Mouse (Mus musculus): ENCODE measurements at regions not wholly inside any gene's neighbourhood (a gene's known extent, or its start where the extent isn't known, plus 50 kb on each side); places are given as distances from the start of the nearest gene placed in this dataset.
A peak's percentile ranks its signal among the peaks of the same experiment; 100 is the strongest.

DNA sequence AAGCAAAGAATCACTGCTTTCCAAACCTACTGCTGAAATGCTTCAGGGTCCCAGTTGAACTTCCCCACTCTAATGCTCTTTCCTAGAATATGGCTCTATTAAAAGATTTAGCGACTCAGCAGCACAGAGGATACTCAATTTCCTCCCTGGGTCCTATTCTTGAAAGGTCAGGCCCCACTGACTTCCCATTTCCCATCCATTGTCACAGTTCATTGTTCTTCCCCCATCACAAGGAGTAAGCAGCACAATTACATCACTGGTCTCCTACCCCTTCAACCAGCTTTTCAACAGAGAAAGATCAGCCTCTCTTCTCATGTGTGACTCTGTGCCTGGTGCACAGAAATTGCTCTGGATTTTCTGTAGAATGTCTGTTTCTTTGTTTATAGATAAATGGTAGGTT is 344.5 kb downstream of the Gsdmc2 start:
- 62% methylated on average over 1 of the region's 1 CpGs for WGBS
- ATAC-seq (ENCODE audit: insufficient read depth, low FRiP score, low read depth): no peak
- H3K9me3 ChIP-seq: no peaks in the 10 kb centered on the region

DNA sequence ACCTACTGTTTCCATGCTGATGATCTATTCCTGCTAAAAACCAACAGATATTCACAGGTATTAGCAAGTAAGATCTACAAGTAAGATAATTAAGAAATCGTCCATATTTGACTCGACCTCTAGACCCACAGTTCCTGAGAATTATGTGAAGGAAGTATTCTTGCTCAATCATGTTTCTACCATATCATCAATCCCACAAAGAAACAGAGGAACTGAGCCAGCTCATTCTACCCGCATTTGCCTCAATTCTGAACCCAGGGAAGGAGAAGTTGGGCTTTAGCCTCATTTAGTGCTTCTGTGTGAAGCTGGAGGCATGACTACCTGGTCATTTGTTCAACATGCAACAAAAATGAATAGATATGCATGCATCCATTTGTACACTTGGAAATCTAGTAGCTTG is 346.5 kb downstream of the Gsdmc2 start:
- 80% methylated on average over 3 of the region's 3 CpGs for WGBS
- no peak for ATAC-seq (ENCODE audit: insufficient read depth, low FRiP score, low read depth)
- H3K27ac ChIP-seq: no peak overlapping the region

More for the DNA sequence above, 344.5 kb downstream of the Gsdmc2 start:
- Histone ChIP-seq H3K4me3 (replicated peaks) (no peak overlapping the region), H3K36me3 (no peaks in the 10 kb centered on the region), H3K4me1 (no peaks in the 10 kb centered on the region), H3K4me2 (no peak overlapping the region), H3K27ac (no peak overlapping the region), H3K27me3 (replicated peaks) (no peaks in the 10 kb centered on the region), H3K9ac (no peak overlapping the region)

DNA sequence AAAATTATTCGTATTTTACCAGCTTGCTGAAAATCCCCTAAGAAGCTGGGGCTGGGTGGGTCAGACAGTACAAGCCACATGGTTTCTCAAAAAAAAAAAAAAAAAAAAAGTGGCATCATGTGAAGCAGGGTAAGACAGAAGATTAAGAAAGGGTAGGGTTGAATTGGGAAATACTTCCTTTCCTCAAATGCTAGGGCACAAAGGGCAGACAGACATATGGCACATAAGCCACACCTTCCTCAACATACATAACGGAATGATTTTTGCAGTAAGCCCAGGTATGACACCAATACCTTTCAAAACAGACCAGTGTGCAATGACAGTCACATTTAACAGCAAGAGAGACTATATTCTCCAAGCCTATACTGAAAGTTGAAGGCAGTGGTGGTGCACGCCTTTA is 347.8 kb downstream of the Gsdmc2 start:
- 88% methylated on average over 3 of the region's 3 CpGs for WGBS

More for the DNA sequence above, 346.5 kb downstream of the Gsdmc2 start:
- H3K4me2 ChIP-seq: no peak overlapping the region
- no peak overlapping the region for H3K4me3 ChIP-seq (replicated peaks)
- no peaks in the 10 kb centered on the region for H3K27me3 ChIP-seq (replicated peaks)
- H3K36me3 ChIP-seq: no peaks in the 10 kb centered on the region
- H3K9ac ChIP-seq: no peak overlapping the region
- no peaks in the 10 kb centered on the region for H3K4me1 ChIP-seq
- no peaks in the 10 kb centered on the region for H3K9me3 ChIP-seq

DNA sequence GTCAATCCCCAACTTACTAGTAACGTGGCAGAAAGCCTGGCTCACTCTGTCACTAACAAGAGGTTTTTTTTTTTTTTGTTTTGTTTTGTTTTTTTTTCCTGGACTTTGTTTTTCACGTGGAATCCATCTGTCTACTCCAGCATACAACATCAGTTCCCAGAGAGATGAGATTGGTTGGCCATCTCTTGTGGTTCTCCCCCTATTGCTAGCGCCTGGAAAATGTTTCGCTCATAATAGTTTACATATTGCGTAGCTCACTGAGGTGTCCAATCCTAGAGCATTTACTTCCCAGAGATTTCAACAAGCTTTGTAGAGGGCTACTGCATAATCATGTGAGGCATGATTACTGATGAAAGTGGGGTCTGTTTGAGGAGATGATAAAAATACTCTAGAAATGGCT is 360.1 kb downstream of the Gsdmc2 start:
- H3K9ac ChIP-seq: no peak overlapping the region
- H3K36me3 ChIP-seq: no peaks in the 10 kb centered on the region
- peak overlapping the region; percentile 55 for H3K27ac ChIP-seq
- no peaks in the 10 kb centered on the region for H3K27me3 ChIP-seq (replicated peaks)
- WGBS: 45% methylated on average over 5 of the region's 5 CpGs
- ATAC-seq (ENCODE audit: insufficient read depth, low FRiP score, low read depth): no peak; the same call in 1 of the 2 replicates
- H3K4me1 ChIP-seq: no peaks in the 10 kb centered on the region
- H3K9me3 ChIP-seq: no peaks in the 10 kb centered on the region
- H3K4me2 ChIP-seq: no peak overlapping the region
- no peak overlapping the region for H3K4me3 ChIP-seq (replicated peaks)

More for the DNA sequence above, 347.8 kb downstream of the Gsdmc2 start:
- Histone ChIP-seq H3K4me3 (replicated peaks) (no peak overlapping the region), H3K4me1 (no peaks in the 10 kb centered on the region), H3K4me2 (no peak overlapping the region), H3K9me3 (no peaks in the 10 kb centered on the region), H3K9ac (no peak overlapping the region), H3K27ac (no peak overlapping the region), H3K36me3 (no peaks in the 10 kb centered on the region), H3K27me3 (replicated peaks) (no peaks in the 10 kb centered on the region)
- no peak for ATAC-seq (ENCODE audit: insufficient read depth, low FRiP score, low read depth)

DNA sequence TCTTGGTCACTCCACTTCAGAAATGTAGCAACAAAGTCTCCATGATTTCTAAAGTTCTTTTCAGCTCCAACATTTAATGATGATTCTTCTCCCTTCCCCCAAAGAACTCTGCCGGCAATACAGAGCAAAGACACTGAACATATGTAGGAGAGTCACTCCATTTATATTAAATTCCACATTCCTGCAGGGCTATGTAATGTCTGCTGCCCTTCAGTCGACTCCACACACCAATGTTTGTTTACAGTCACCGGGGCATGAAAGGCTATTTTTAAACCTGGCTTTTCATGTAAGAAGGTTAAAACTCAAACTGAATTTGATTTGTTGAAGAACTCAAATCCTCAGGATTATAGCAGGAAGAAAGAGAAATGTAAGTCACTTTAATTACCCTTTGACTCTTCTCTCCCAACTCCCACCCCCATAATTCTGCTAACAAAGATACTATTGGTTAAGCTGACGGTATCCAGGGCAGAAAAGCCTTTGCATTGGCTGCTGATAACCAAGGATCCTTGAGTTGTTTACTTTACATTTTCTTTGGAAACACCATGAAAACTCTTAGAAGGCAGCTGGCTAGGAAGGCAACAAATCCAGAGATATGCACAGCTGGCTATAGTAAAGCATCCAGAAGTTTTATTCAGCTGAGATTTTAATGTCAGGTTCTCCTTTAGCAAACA is 360.6 kb downstream of the Gsdmc2 start:
- Histone ChIP-seq H3K27me3 (replicated peaks) (no peaks in the 10 kb centered on the region), H3K9me3 (no peaks in the 10 kb centered on the region), H3K27ac (peak overlapping the region; percentile 55), H3K4me2 (no peak overlapping the region), H3K4me1 (no peaks in the 10 kb centered on the region), H3K9ac (no peak overlapping the region), H3K4me3 (replicated peaks) (no peak overlapping the region), H3K36me3 (no peaks in the 10 kb centered on the region)
- WGBS: 4% methylated on average over 4 of the region's 4 CpGs
- ATAC-seq (ENCODE audit: insufficient read depth, low FRiP score, low read depth): peak; percentile 65; the same call in 1 of the 2 replicates

DNA sequence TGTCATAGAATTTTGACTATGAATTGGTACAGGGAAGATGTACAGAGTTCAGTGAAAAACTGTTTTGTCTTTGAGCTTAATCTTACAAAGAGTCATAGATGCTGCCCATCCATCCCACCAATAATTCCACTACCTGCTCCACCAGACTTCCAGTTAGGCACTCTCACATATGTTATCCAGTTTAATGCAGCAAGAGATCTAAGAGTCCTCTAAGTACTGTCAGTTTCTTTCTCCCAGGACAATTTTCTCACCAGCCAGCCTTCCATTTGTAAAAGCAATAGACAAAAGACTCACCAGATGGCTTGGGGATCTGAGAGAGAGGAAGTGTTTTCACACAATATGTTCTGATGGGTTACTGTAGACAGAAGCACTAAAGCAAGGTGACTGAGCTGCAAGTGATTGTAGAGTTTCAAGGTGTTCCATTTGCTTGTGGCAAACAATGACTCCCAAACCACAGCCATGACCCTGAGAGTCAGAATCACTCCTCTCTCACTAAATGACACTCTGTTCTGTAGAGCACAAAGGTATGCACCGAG is 365.6 kb downstream of the Gsdmc2 start:
- no peak for ATAC-seq (ENCODE audit: insufficient read depth, low FRiP score, low read depth)
- Histone ChIP-seq H3K36me3 (no peaks in the 10 kb centered on the region), H3K4me3 (replicated peaks) (no peak overlapping the region), H3K9me3 (no peaks in the 10 kb centered on the region), H3K9ac (no peak overlapping the region), H3K4me1 (no peaks in the 10 kb centered on the region), H3K27me3 (replicated peaks) (no peaks in the 10 kb centered on the region), H3K27ac (no peak overlapping the region), H3K4me2 (no peak overlapping the region)
- 44% methylated on average over 1 of the region's 1 CpGs for WGBS

DNA sequence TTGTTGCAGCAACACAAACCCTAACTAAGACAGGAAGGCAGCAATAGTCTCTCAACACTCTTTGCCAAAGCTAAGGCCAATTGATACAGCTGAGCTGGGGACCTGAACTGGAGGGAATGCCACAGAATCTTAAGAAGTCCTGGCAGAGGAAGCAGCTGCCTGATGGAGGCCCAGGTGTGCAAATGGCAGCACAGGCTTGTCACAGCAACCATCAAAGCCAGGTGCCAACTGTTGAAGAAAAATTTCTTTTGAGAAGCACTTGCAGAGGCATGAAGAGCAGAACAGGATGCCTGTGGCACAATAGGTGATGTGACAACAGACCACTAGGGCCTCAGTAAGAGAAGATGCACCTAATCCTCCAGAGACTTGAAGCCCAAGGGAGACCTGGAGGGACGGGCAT is 378.1 kb downstream of the Gsdmc2 start:
- Histone ChIP-seq H3K4me1 (no peaks in the 10 kb centered on the region), H3K4me3 (replicated peaks) (no peak overlapping the region), H3K9ac (no peak overlapping the region), H3K9me3 (no peaks in the 10 kb centered on the region), H3K27me3 (replicated peaks) (no peaks in the 10 kb centered on the region), H3K27ac (no peak overlapping the region), H3K36me3 (no peaks in the 10 kb centered on the region), H3K4me2 (no peak overlapping the region)
- ATAC-seq (ENCODE audit: insufficient read depth, low FRiP score, low read depth): no peak
- WGBS: 73% methylated on average over 1 of the region's 1 CpGs

DNA sequence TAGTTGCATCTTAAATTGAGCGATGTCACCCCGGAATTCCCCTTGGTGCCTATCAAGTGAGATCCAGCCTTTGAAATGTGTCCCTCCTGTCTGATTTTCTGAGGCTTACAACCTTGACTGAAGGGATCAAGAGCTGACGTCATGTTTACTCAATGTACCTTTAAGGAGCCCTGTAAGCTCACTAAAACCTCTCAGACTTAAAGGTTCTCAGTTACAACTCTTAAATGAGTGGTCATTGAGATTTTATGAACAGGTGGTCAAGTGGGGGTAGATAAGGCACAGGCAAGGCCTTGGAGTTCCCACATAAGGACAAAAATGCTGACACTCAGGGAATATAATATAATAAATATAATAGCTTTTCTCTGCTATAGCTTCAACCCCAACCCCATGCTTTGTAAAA is 392.4 kb downstream of the Gsdmc2 start:
- Histone ChIP-seq H3K27me3 (replicated peaks) (no peaks in the 10 kb centered on the region), H3K4me1 (no peaks in the 10 kb centered on the region), H3K4me3 (replicated peaks) (no peak overlapping the region), H3K9ac (no peak overlapping the region), H3K9me3 (no peaks in the 10 kb centered on the region), H3K4me2 (no peak overlapping the region), H3K27ac (no peak overlapping the region), H3K36me3 (no peaks in the 10 kb centered on the region)
- 78% methylated on average over 3 of the region's 3 CpGs for WGBS
- ATAC-seq (ENCODE audit: insufficient read depth, low FRiP score, low read depth): no peak

DNA sequence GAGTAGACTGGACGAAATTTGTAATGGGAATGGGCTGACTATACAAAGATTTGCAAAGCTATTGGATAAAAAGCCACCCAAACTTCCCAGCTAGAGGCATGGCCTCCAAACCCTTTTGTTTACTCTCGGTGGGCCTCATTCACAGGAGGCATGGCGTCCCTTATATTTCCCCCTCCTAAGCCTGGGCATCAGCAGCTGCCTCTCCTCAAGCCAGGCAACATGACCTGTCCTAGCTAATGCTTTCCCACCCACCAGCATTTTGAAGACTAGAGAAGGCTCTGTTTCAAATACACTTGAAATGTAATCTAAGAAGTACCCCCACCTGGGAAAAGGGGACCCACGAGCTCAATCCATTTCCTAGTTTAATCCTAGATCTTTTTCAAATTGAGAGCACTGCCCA is 398.7 kb downstream of the Gsdmc2 start:
- no peaks in the 10 kb centered on the region for H3K36me3 ChIP-seq
- H3K9ac ChIP-seq: no peak overlapping the region
- no peak overlapping the region for H3K27ac ChIP-seq
- ATAC-seq (ENCODE audit: insufficient read depth, low FRiP score, low read depth): no peak
- H3K27me3 ChIP-seq (replicated peaks): no peaks in the 10 kb centered on the region
- no peaks in the 10 kb centered on the region for H3K9me3 ChIP-seq
- H3K4me3 ChIP-seq (replicated peaks): no peak overlapping the region
- no peaks in the 10 kb centered on the region for H3K4me1 ChIP-seq
- H3K4me2 ChIP-seq: no peak overlapping the region
- WGBS: 49% methylated on average over 4 of the region's 4 CpGs

DNA sequence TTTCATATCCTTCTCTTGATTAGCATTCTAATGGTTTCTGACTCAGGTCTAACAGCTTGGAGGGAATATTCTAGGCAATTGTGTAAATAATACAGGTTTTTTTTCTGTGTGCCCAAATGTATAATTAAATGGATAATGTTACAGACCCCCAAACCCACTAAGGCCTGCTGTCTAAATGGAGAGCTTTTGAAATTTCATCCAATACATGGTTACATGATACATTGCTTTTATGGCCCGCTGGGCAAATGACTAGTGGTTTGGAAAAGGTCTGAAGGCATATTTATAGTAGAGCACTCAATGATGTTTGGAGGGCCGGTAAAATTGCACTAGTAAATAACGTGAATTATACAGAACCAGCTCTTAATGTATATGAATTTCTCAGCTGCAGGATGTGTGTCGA is 400.0 kb downstream of the Gsdmc2 start:
- H3K4me2 ChIP-seq: no peak overlapping the region
- H3K4me3 ChIP-seq (replicated peaks): no peak overlapping the region
- H3K9ac ChIP-seq: no peak overlapping the region
- ATAC-seq (ENCODE audit: insufficient read depth, low FRiP score, low read depth): no peak
- no peaks in the 10 kb centered on the region for H3K4me1 ChIP-seq
- H3K27me3 ChIP-seq (replicated peaks): no peaks in the 10 kb centered on the region
- WGBS: 63% methylated on average over 4 of the region's 4 CpGs
- no peaks in the 10 kb centered on the region for H3K36me3 ChIP-seq
- H3K27ac ChIP-seq: no peak overlapping the region
- H3K9me3 ChIP-seq: no peaks in the 10 kb centered on the region

DNA sequence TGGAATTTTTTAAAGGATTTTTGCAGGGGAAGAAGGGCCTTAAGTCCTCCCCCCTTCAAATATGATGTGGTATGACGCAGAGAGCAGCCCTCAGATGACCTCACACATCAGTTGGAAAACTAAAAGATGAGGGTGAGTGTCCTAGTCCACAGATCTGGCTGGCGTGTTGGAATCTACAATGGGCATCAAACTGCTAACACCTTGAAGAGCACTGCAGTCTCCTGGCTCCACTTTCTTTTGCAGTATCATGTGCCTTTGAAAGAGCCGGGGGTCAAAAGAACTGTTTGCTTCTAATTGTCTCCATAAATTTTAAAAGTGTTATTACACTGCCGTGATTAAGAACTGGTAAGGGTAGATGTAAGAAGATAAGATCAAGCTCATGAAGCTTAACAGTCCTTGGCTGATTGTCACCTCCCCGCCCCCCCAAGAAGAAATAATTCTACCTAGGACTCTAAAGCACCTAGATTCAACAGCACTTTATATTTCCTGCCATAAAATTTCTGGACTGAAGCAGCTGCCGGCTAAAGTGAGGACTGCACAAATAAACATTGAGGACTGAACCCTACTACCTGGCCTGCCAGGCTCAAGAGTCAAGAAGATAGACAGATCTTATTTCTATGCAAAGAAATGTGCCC is 402.7 kb downstream of the Gsdmc2 start:
- Histone ChIP-seq H3K9ac (no peak overlapping the region), H3K9me3 (no peaks in the 10 kb centered on the region), H3K4me2 (no peak overlapping the region), H3K4me3 (replicated peaks) (no peak overlapping the region), H3K4me1 (no peaks in the 10 kb centered on the region), H3K27ac (no peak overlapping the region), H3K27me3 (replicated peaks) (no peaks in the 10 kb centered on the region), H3K36me3 (no peaks in the 10 kb centered on the region)
- no peak for ATAC-seq (ENCODE audit: insufficient read depth, low FRiP score, low read depth)
- whole genome bisulfite sequencing: 63% methylated on average over 6 of the region's 6 CpGs

DNA sequence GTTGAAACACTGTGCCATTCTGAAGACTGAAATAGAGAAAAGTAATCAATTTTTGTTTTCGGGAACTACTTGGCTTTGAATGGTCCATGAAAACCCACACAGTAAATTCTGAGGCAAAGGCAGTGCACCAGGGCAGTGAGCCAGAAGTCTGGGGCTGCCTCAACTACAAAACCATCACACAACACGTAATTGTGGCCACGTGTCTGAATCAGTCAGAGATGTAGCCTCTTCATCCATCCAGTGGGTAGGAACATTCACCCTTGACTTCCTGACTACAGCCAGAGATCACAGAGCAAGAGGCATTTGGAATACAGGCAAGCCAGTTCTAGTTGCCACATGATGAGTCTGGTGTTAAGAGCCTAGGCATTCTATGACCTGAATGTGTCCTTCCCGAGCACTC is 432.3 kb downstream of the Gsdmc2 start:
- no peak for ATAC-seq (ENCODE audit: insufficient read depth, low FRiP score, low read depth)

More for the DNA sequence above, 432.3 kb downstream of the Gsdmc2 start:
- Histone ChIP-seq H3K27ac (no peak overlapping the region), H3K4me1 (no peaks in the 10 kb centered on the region), H3K4me2 (no peak overlapping the region), H3K9me3 (no peaks in the 10 kb centered on the region), H3K36me3 (no peaks in the 10 kb centered on the region), H3K4me3 (replicated peaks) (no peak overlapping the region), H3K9ac (no peak overlapping the region), H3K27me3 (replicated peaks) (no peaks in the 10 kb centered on the region)
- 88% methylated on average over 4 of the region's 4 CpGs for WGBS
